Mouse (Mus musculus) heart, embryonic 13.5 days (tissue): Measurements from ENCODE around the gene Dennd4a. TPM values are rescaled to one million over a fixed set of nuclear protein-coding genes. Genes with fewer than 3 reads are reported as not detected.

Source experiments
- ATAC-seq: fragments of 200-750 bp; cut with Nextera tagmentation; 2 replicates; pipeline ENCODE4 v1.8.0; 2017; ENCODE audit warnings: moderate TSS enrichment; ENCODE audit not compliant: insufficient number of reproducible peaks, low FRiP score, low TSS enrichment; ENCODE audit errors: extremely low read depth
- H3K27ac ChIP-seq: fragments of 300-500 bp; sonication (generic); replicated peaks from 2 replicates; pipeline ENCODE4 v1.5.1; 2015; ENCODE audit warnings: moderate library complexity, mild to moderate bottlenecking, inconsistent platforms
- H3K27me3 ChIP-seq: fragments of 300-500 bp; sonication (generic); replicated peaks from 2 replicates; pipeline ENCODE4 v1.6.1; 2015; ENCODE audit warnings: mild to moderate bottlenecking, inconsistent platforms
- H3K36me3 ChIP-seq: fragments of 300-500 bp; sonication (generic); 2 replicates; pipeline ENCODE4 v1.6.1; 2015; ENCODE audit warnings: mild to moderate bottlenecking, inconsistent platforms
- H3K4me1 ChIP-seq: fragments of 300-500 bp; sonication (generic); 2 replicates; pipeline ENCODE4 v1.6.1; 2015; ENCODE audit warnings: inconsistent platforms
- H3K4me2 ChIP-seq: fragments of 300-500 bp; sonication (generic); 2 replicates; pipeline ENCODE4 v1.6.1; 2015; ENCODE audit warnings: inconsistent platforms, mild to moderate bottlenecking, moderate library complexity
- H3K4me3 ChIP-seq: fragments of 300-500 bp; sonication (generic); 2 replicates; pipeline ENCODE4 v1.5.1; 2015; ENCODE audit warnings: moderate library complexity, mild to moderate bottlenecking, inconsistent platforms
- H3K9ac ChIP-seq: fragments of 300-500 bp; sonication (generic); 2 replicates; pipeline ENCODE4 v1.6.1; 2015; ENCODE audit warnings: inconsistent platforms, mild to moderate bottlenecking, moderate library complexity
- H3K9me3 ChIP-seq: fragments of 300-500 bp; sonication (generic); 2 replicates; pipeline ENCODE4 v1.6.1; 2016; ENCODE audit warnings: inconsistent platforms
- WGBS: fragments of 180-500 bp; shearing (Covaris S2); methylation state at CpG from one replicate; pipeline ENCODE4 v1.1.7; 2015; ENCODE audit warnings: mixed read lengths; 5-methylcytosine and 5-hydroxymethylcytosine counted together
- polyA plus RNA-seq: library from polyadenylated mRNA; unstranded; fragments of >200 nt; fragmentation: Nextera tagmentation; extraction: Ambion mirVana; gene quantifications from 2 replicates; pipeline ENCODE4 v1.2.1, GENCODE M21; 2015

Gene Dennd4a
- polyA plus RNA-seq, 1 experiment from 2014 or later = 4.8 TPM

GRCm38 (mm10) chr9:64926201-64926991 lies 115.3 kb downstream of the Dennd4a start:
- Histone ChIP-seq H3K36me3 (peaks cover 4% of the 10 kb centered on the region; the same call in 1 of the 2 replicates), H3K9me3 (no peaks in the 10 kb centered on the region), H3K4me2 (no peak overlapping the region), H3K27me3 (no peaks in the 10 kb centered on the region), H3K4me1 (peaks cover 32% of the 10 kb centered on the region), H3K27ac (peak overlapping the region; percentile 84), H3K9ac (no peak overlapping the region), H3K4me3 (no peak overlapping the region)
- no peak for ATAC-seq
- WGBS = 52% methylated on average over 8 of the region's 8 CpGs

GRCm38 (mm10) chr9:64930256-64930655 lies 119.1 kb downstream of the Dennd4a start:
- Histone ChIP-seq H3K4me2 (no peak overlapping the region), H3K4me3 (no peak overlapping the region), H3K27ac (peak overlapping the region; percentile 75; the same call in 1 of the 2 replicates), H3K27me3 (0 out of 2 replicates have a peak, but pooled peaks cover 2% of the 10 kb centered on the region), H3K9ac (no peak overlapping the region), H3K9me3 (no peaks in the 10 kb centered on the region), H3K36me3 (no peaks in the 10 kb centered on the region), H3K4me1 (peaks cover 69% of the 10 kb centered on the region)
- no peak for ATAC-seq
- 73% methylated on average over 4 of the region's 4 CpGs for WGBS

- Histone ChIP-seq H3K4me3 (no peak overlapping the region), H3K27ac (peak overlapping the region; percentile 75), H3K27me3 (0 out of 2 replicates have a peak, but pooled peaks cover 2% of the 10 kb centered on the region), H3K9me3 (no peaks in the 10 kb centered on the region), H3K4me2 (peak overlapping the region; percentile 6; the same call in 1 of the 2 replicates), H3K36me3 (no peaks in the 10 kb centered on the region), H3K4me1 (peaks cover 56% of the 10 kb centered on the region), H3K9ac (no peak overlapping the region)
- WGBS = 36% methylated on average over 7 of the region's 7 CpGs
- no peak for ATAC-seq
Observed at GRCm38 (mm10) chr9:64931751-64932610, 120.8 kb downstream of the Dennd4a start.

- H3K27ac ChIP-seq = peak overlapping the region; percentile 63
- 0 out of 2 replicates have a peak, but pooled peaks cover 2% of the 10 kb centered on the region for H3K27me3 ChIP-seq
- 32% methylated on average over 15 of the region's 15 CpGs for WGBS
- no peak for ATAC-seq
- H3K4me3 ChIP-seq = no peak overlapping the region
- no peaks in the 10 kb centered on the region for H3K36me3 ChIP-seq
- H3K4me1 ChIP-seq = peaks cover 65% of the 10 kb centered on the region
- no peak overlapping the region for H3K9ac ChIP-seq
- H3K4me2 ChIP-seq = peak overlapping the region; percentile 27
- no peaks in the 10 kb centered on the region for H3K9me3 ChIP-seq
Observed at GRCm38 (mm10) chr9:64934015-64934754, 123.0 kb downstream of the Dennd4a start.

- Histone ChIP-seq H3K4me1 (peaks cover 66% of the 10 kb centered on the region), H3K27ac (no peak overlapping the region), H3K4me3 (no peak overlapping the region), H3K4me2 (no peak overlapping the region), H3K36me3 (no peaks in the 10 kb centered on the region), H3K27me3 (0 out of 2 replicates have a peak, but pooled peaks cover 2% of the 10 kb centered on the region), H3K9me3 (no peaks in the 10 kb centered on the region), H3K9ac (no peak overlapping the region)
- ATAC-seq = no peak
- WGBS = 6% methylated on average over 6 of the region's 6 CpGs
Observed at GRCm38 (mm10) chr9:64936508-64936907, 125.4 kb downstream of the Dennd4a start.

GRCm38 (mm10) chr9:64937491-64937890 lies 126.4 kb downstream of the Dennd4a start:
- H3K4me3 ChIP-seq = no peak overlapping the region
- no peak overlapping the region for H3K27ac ChIP-seq
- H3K9me3 ChIP-seq = no peaks in the 10 kb centered on the region
- no peak overlapping the region for H3K4me2 ChIP-seq
- H3K9ac ChIP-seq = no peak overlapping the region
- H3K4me1 ChIP-seq = peaks cover 57% of the 10 kb centered on the region
- ATAC-seq = no peak
- peaks cover 8% of the 10 kb centered on the region; the same call in 1 of the 2 replicates for H3K27me3 ChIP-seq
- WGBS = 61% methylated on average over 5 of the region's 5 CpGs
- H3K36me3 ChIP-seq = no peaks in the 10 kb centered on the region

GRCm38 (mm10) chr9:64938535-64938934 lies 127.4 kb downstream of the Dennd4a start:
- H3K27me3 ChIP-seq = peaks cover 9% of the 10 kb centered on the region
- peak overlapping the region; percentile 32; the same call in 1 of the 2 replicates for H3K27ac ChIP-seq
- 26% methylated on average over 5 of the region's 5 CpGs for WGBS
- H3K9ac ChIP-seq = peak overlapping the region; percentile 19; the same call in 1 of the 2 replicates
- no peak for ATAC-seq
- no peak overlapping the region for H3K4me3 ChIP-seq
- H3K36me3 ChIP-seq = no peaks in the 10 kb centered on the region
- no peak overlapping the region for H3K4me2 ChIP-seq
- H3K4me1 ChIP-seq = peaks cover 52% of the 10 kb centered on the region
- H3K9me3 ChIP-seq = no peaks in the 10 kb centered on the region

- no peak overlapping the region for H3K4me3 ChIP-seq
- H3K36me3 ChIP-seq = no peaks in the 10 kb centered on the region
- WGBS = 52% methylated on average over 4 of the region's 4 CpGs
- peaks cover 15% of the 10 kb centered on the region for H3K27me3 ChIP-seq
- peak overlapping the region; percentile 19; the same call in 1 of the 2 replicates for H3K9ac ChIP-seq
- ATAC-seq = no peak
- H3K27ac ChIP-seq = peak overlapping the region; percentile 32
- H3K9me3 ChIP-seq = no peaks in the 10 kb centered on the region
- peaks cover 50% of the 10 kb centered on the region for H3K4me1 ChIP-seq
- H3K4me2 ChIP-seq = no peak overlapping the region
Observed at GRCm38 (mm10) chr9:64939281-64939680, 128.1 kb downstream of the Dennd4a start.

- H3K36me3 ChIP-seq = no peaks in the 10 kb centered on the region
- peaks cover 46% of the 10 kb centered on the region for H3K4me1 ChIP-seq
- H3K4me3 ChIP-seq = no peak overlapping the region
- H3K27me3 ChIP-seq = peaks cover 20% of the 10 kb centered on the region
- H3K9me3 ChIP-seq = no peaks in the 10 kb centered on the region
- ATAC-seq = no peak
- no peak overlapping the region for H3K9ac ChIP-seq
- H3K27ac ChIP-seq = peak overlapping the region; percentile 63; the same call in 1 of the 2 replicates
- WGBS = 67% methylated on average over 2 of the region's 2 CpGs
- no peak overlapping the region for H3K4me2 ChIP-seq
Observed at GRCm38 (mm10) chr9:64939790-64940189, 128.7 kb downstream of the Dennd4a start.

- Histone ChIP-seq H3K27ac (peak overlapping the region; percentile 63), H3K36me3 (no peaks in the 10 kb centered on the region), H3K9ac (no peak overlapping the region; the same call in none of the 2 replicates), H3K9me3 (no peaks in the 10 kb centered on the region), H3K27me3 (peaks cover 26% of the 10 kb centered on the region), H3K4me1 (peaks cover 42% of the 10 kb centered on the region), H3K4me2 (no peak overlapping the region), H3K4me3 (no peak overlapping the region)
- no peak for ATAC-seq
- WGBS = 48% methylated on average over 11 of the region's 11 CpGs
Observed at GRCm38 (mm10) chr9:64940731-64941346, 129.7 kb downstream of the Dennd4a start.
